Mouse (Mus musculus) frontal cortex, postnatal 14 days (tissue): ENCODE results near the gene Wfdc17.

Source experiments
- DNase-seq, 2 experiments: peaks; one replicate each; pipeline ENCODE4 v3.0.0; 2022; ENCODE audit warnings: low spot score in 2 of 2

Gene Wfdc17

GRCm38 (mm10) chr11:83703705-83704104 lies at the start of gene Wfdc17:
Gene Wfdc17, plus strand, starts transcription at chr11:83703991.
- DNase-seq: no peak

DNA sequence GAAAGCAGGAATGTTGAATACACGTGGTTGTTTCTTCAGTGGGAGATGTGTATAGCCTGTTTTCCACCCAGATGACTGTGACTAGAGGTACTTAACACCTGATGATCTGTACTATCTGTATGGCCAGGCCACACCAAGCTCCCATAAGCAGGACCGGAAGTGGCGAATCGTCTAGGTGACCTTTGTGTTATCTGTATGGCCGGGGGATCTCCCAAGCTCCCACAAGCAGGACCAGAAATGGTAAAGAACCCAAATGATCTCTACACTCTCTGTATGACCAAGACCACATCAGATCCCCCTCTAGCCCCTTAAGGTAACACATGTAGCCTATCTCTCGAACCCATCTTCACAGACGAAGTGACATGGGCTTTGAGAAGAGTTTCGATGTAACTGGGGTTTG lies 49.2 kb upstream of the Wfdc17 start:
- DNase-seq: no peak

- DNase-seq: no peak
Observed at GRCm38 (mm10) chr11:83657508-83657907, 46.3 kb upstream of the Wfdc17 start.

GRCm38 (mm10) chr11:83658797-83659196 lies 45.0 kb upstream of the Wfdc17 start:
- DNase-seq: no peak

GRCm38 (mm10) chr11:83662204-83662603 lies 41.6 kb upstream of the Wfdc17 start, which contains the start of gene Ccl4:
Gene Ccl4, plus strand, starts transcription at chr11:83662584.
- DNase-seq: no peak

- no peak for DNase-seq
Observed at GRCm38 (mm10) chr11:83663532-83663931, 40.3 kb upstream of the Wfdc17 start.

- DNase-seq: no peak
Observed at GRCm38 (mm10) chr11:83671743-83672142, 32.0 kb upstream of the Wfdc17 start.

- no peak for DNase-seq
Observed at GRCm38 (mm10) chr11:83675665-83676064, 28.1 kb upstream of the Wfdc17 start.

DNA sequence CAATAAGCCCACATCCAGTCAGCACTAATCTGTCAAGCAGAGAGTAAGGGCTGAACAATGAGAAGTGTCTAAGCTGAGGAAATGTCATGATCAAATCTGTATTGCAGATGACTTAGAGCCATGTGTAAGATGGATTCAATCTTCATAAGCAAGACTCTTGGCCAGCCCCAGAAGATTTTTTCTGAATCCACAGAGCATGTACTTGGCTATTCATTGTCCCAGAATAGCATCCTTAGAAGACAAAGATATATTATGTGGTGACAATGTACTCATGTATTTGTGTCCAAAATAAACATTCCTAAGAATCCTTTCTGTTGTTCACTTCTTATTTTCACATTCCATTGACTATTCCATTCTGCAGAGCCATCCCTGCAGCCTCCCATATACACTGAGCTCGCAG lies 13.9 kb upstream of the Wfdc17 start:
- DNase-seq: no peak

- DNase-seq: no peak
Observed at GRCm38 (mm10) chr11:83692008-83692407, 11.8 kb upstream of the Wfdc17 start.

DNA sequence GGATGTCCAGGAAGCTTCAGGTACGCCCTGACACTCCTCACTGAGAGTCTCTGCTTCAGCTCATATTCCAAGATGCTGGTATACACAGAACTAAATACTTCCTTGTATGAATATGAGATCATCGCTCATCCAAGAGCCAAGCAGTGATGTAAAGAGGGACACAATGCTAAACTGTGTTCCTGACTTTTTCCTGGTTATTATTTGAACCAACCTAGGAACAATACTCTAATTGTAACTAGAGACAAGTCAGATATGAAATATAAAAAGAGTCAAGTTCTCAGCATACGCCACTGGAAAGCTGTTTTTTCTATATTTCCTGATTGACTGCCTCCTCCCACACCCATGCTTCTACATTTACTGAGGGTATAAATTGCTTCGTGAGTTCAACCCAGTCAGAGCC lies 4.9 kb downstream of the Wfdc17 start, which contains the start of gene Wfdc18:
Wfdc18 (plus strand) TSS at position 301 of the 400 bp plus-strand sequence.
- DNase-seq: no peak

DNA sequence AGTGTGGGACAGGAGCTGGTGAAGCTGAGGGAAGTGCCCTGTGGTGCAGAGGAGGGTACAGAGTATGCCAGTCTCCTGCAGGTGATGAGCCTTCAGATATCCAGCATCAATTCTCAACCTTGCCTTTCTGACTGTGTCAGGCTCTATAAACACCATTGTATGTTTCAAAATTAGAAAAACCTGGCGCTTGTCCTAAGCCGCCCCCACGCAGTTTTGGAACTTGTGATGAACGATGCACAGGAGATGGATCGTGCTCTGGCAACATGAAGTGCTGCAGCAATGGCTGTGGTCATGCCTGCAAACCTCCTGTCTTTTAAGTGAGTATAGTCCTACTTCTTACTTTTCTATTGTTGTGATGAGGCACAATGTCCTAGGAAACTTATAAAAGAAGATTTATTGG lies 5.9 kb downstream of the Wfdc17 start:
- DNase-seq: peak in 1 of 2 experiments; percentile 3

GRCm38 (mm10) chr11:83712671-83713070 lies 8.9 kb downstream of the Wfdc17 start:
- DNase-seq: no peak

DNA sequence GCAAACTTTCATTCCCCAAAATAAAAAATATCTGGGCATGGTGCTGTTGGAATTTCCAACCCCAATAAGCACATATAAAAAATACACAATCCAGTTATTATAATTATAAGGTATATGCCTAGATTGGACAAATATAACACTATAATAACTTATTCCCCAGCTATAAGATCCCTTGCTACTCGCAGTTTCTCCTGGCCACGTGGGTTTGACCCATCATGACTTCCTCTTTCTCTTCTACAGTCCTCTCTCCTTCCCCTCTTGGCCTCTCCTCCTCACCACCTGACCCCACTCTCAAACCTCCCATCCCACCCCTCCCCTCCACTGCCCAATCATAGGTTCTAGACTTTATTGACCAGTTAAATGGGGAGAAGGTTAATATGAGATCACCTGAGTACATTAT lies 10.1 kb downstream of the Wfdc17 start:
- DNase-seq: no peak

DNA sequence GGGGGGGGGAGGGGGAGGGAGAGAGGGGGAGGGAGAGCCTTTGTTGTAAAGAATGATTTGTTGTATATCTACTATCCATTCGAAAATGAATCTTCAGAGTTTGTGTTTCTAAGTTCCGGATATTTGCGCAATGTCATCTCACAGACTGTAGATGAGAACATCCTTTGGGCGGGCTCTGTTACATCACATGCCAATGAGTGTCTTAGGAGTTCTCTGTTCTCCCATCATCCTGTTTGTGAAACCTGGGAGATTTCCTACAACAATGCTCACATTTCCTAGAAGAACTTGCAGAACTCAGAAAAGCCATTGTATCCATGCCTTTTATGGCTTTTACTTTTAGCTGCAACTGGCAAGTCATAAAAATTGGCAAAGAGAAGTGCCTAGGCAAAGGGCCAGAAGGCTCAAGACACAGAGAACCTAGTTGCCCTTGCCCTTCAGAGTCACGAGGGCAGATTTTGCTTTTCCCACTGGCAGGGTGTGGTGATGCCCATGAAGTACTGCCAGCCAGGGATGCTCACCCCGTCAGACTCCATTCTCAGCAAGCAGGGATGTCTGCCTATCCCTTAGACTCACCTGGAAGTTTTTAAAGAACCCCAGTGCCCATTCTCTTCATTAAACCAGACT lies 13.4 kb downstream of the Wfdc17 start:
- DNase-seq: no peak

GRCm38 (mm10) chr11:83720766-83721165 lies 17.0 kb downstream of the Wfdc17 start:
- DNase-seq: no peak

GRCm38 (mm10) chr11:83728757-83729432 lies 25.1 kb downstream of the Wfdc17 start:
- DNase-seq: no peak

DNA sequence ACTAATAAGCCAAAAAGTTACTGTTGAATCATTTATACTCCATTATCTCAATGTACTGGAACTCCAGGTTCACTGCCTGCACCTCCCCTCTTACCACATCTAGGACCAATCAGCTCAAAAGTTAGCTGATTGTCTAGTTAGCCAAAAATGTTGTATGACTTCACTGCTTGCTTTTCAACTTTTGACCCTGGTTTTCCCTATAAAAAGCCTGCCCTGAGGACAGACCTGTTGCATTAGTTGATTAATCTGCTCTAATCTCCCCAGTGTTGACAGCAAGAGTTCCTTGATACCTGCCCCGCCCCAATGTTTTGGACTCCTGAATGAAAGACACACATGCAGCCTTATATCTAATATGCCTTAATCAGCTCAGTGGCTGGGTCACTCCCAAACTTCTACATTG lies 27.3 kb downstream of the Wfdc17 start:
- DNase-seq: no peak

GRCm38 (mm10) chr11:83733071-83733640 lies 29.4 kb downstream of the Wfdc17 start:
- no peak for DNase-seq

DNA sequence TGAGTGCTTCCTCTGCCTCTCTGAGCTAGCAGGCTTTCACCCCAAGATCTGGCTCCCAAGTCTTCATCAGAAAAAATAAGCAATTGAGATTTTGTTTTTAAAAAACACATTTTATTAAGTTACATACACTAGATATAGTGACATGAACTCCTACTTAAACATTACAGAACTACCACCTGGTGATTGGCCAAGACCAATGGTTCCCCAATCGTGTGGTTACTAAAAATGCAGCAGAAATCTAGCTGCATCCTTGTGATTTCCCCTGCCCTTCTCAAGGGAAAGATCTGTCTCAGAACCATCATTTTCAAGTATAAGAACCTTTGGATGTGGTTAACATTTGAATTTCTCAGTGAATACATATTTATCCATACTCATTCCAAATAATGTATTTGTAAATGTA lies 30.4 kb downstream of the Wfdc17 start:
- no peak for DNase-seq

- DNase-seq: no peak
Observed at GRCm38 (mm10) chr11:83735881-83736280, 32.1 kb downstream of the Wfdc17 start.

DNA sequence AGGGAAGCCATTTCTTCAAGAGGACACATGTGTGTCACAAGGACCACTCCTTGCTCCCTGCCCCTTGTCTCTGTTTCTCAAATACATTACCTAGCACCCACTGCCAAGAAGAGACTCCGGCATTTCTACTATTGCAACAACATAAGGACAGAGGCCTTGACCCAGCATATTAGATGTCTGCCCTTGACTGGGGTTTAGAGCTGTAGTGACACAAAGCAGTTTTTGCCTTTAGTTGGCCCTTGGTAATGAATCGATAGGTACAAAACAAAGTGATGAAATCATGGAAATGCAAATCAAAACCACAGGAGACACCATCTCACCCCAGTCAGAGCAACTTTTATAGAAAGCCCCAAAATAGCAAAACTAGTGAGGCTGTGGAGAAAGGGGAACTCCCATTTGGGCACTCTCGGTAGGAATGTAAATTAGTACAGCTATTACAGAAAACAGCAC lies 33.3 kb downstream of the Wfdc17 start:
- DNase-seq: no peak

- peak; percentile 34 to 83 for DNase-seq
Observed at GRCm38 (mm10) chr11:83739241-83739640, 35.5 kb downstream of the Wfdc17 start.
